ENCODE assay signal across 10 mouse cellular contexts in the genomic region with DNA sequence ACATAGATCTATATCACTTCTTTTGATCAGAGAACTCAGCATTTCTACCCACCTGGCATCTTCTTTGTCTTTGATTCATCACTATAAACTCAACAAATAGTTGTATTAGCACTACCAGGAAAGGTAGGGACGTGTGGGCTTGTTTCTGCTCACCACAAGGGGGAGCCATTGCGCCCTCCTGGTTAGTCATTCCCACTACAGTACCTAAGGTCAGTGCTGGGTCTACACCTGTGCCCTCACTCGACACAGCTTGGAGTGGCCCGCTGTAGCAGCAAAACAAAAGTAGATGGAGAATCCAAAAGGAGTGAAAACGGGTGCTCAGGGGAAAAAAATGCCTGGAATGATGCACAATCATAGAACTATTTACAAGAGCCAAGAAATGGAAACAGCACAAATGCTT. TPM values are rescaled to one million over a fixed set of nuclear protein-coding genes. Genes with fewer than 3 reads are reported as not detected.
DNase-seq lines count a peak whose midpoint lies in the region; ATAC-seq lines count a peak whose summit lies in the region.
"Had no signal": no experiment of that assay in that cellular context is flagged by ENCODE, and none has a peak within 500 bp of the region (broad histone marks: within the 10 kb centered on the region; RNA-seq: fewer than 3 reads in every experiment).

No protein-coding gene starts in this region.

- WGBS in embryonic facial prominence, embryonic 11.5 days, result 27% methylated on average over 5 of the region's 5 CpGs

- no peak overlapping the region for H3K27ac ChIP-seq in embryonic facial prominence, embryonic 11.5 days (replicated peaks; ENCODE audit: low read depth, low read length)
- H3K27ac ChIP-seq: embryonic facial prominence, embryonic 15.5 days; limb, embryonic 13.5 days had no signal

- H3K4me2 ChIP-seq in embryonic facial prominence, embryonic 11.5 days (ENCODE audit: low read depth, low read length), result no peak overlapping the region
- H3K4me2 ChIP-seq: embryonic facial prominence, embryonic 15.5 days; limb, embryonic 13.5 days had no signal

- no peaks in the 10 kb centered on the region for H3K9me3 ChIP-seq in embryonic facial prominence, embryonic 11.5 days (replicated peaks; ENCODE audit: control insufficient read depth, low read length)
- H3K9me3 ChIP-seq: embryonic facial prominence, embryonic 15.5 days had no signal

- ATAC-seq in embryonic facial prominence, embryonic 11.5 days (replicated peaks; ENCODE audit: insufficient number of reproducible peaks, low FRiP score, low TSS enrichment, low read depth), result no peak

- H3K27me3 ChIP-seq in embryonic facial prominence, embryonic 11.5 days (ENCODE audit: control insufficient read depth, insufficient read depth, low read length), result no peaks in the 10 kb centered on the region
- H3K27me3 ChIP-seq: embryonic facial prominence, embryonic 15.5 days; limb, embryonic 13.5 days had no signal

- no peaks in the 10 kb centered on the region for H3K36me3 ChIP-seq in embryonic facial prominence, embryonic 11.5 days (replicated peaks; ENCODE audit: control insufficient read depth, insufficient read depth, low read depth, low read length)
- H3K36me3 ChIP-seq: embryonic facial prominence, embryonic 15.5 days; limb, embryonic 13.5 days had no signal

- H3K4me1 ChIP-seq in embryonic facial prominence, embryonic 11.5 days (ENCODE audit: control insufficient read depth, insufficient read depth, low read length), result no peaks in the 10 kb centered on the region

- DNase-seq in layer of hippocampus, adult 11-12 months (ENCODE audit: low spot score), result peak; percentile 49
- DNase-seq in layer of hippocampus, adult 9-10 months (ENCODE audit: low spot score), result no peak
- DNase-seq in ES-CJ7 (ENCODE audit: low read depth, low spot score), result peak; percentile 69
- peak; percentile 76 to 86 for DNase-seq in adrenal gland, postnatal 36 days
- DNase-seq in embryonic facial prominence, embryonic 11.5 days (ENCODE audit: low spot score), result peak; percentile 57
- DNase-seq in layer of hippocampus, postnatal 25 days (ENCODE audit: extremely low spot score in 1 of 2, low spot score in 1 of 2), result peak; percentile 39 to 75
- peak; percentile 71 for DNase-seq in retina, embryonic 14.5 days (ENCODE audit: low spot score)
- DNase-seq in thymus, postnatal 36 days, result peak; percentile 71 to 73

- no peak overlapping the region for H3K4me3 ChIP-seq in embryonic facial prominence, embryonic 11.5 days (ENCODE audit: low read depth, low read length)
- H3K4me3 ChIP-seq: embryonic facial prominence, embryonic 15.5 days; limb, embryonic 13.5 days had no signal

- H3K9ac ChIP-seq in embryonic facial prominence, embryonic 11.5 days (replicated peaks; ENCODE audit: low read length), result no peak overlapping the region
- H3K9ac ChIP-seq: embryonic facial prominence, embryonic 15.5 days; limb, embryonic 13.5 days had no signal

RNA-seq across cellular contexts. Expression of a gene that starts 44.0 kb away (rescaled TPM):
- not detected for total RNA-seq in adrenal gland, postnatal 36 days (2021)
- 9.9 and 15.4 TPM in 2 replicates for polyA plus RNA-seq in embryonic facial prominence, embryonic 11.5 days (2014; fragmentation: Nextera tagmentation; extraction: Ambion mirVana)
- not detected for total RNA-seq in layer of hippocampus, postnatal 25 days (2021)
